Mouse (Mus musculus): Measurements from ENCODE around the gene Inka2. TPM values are rescaled to one million over a fixed set of nuclear protein-coding genes. Genes with fewer than 3 reads are reported as not detected.

Inka2 gene
- total and polyA plus RNA-seq, 3 experiments, result 1.0 to 3.1 (median 2.5) TPM

- H3K9ac ChIP-seq (ENCODE audit: insufficient read depth, low read depth), result no peak overlapping the region
- dilution Hi-C loops (cut with MboI; ENCODE audit: extremely low pct_ligation_motif_present, extremely low pct_unique_long_range_greater_than_20kb, low sequenced_read_pairs) (loop anchor here (25.0 kb wide), 1 partner anchor 217 kb away; no protein-coding TSS in a partner anchor), in situ Hi-C loops (cut with MboI; ENCODE audit: low pct_ligation_motif_present, low pct_unique_long_range_greater_than_20kb, low sequenced_read_pairs) (loop anchor here (25.0 kb wide), 1 partner anchor 117 kb away; the partner anchor contains the start of gene Rap1a)
- H3K4me2 ChIP-seq (ENCODE audit: insufficient read depth, low read depth, poor library complexity, severe bottlenecking), result no peak overlapping the region
- no peaks in the 10 kb centered on the region for H3K9me3 ChIP-seq (replicated peaks; ENCODE audit: low read length)
- H3K4me1 ChIP-seq (ENCODE audit: control insufficient read depth in 1 of 2, insufficient read depth in 2 of 2), result no peaks in the 10 kb centered on the region
- TF ChIP-seq JUN (IDR thresholded peaks at IDR 0.05; ENCODE audit: insufficient read depth, low read depth, low read length) (no peak), BHLHE40 (IDR thresholded peaks at IDR 0.05; ENCODE audit: low read depth, low read length) (peak; percentile 39; the same call in 1 of the 2 replicates)
- no peak overlapping the region for H3K27ac ChIP-seq (ENCODE audit: insufficient read depth, low read depth)
- no peaks in the 10 kb centered on the region for H3K79me2 ChIP-seq (replicated peaks; ENCODE audit: control insufficient read depth, extremely low read depth, insufficient read depth, poor library complexity, severe bottlenecking)
- H3K36me3 ChIP-seq (replicated peaks in 1 of 2; ENCODE audit: control insufficient read depth in 1 of 2, insufficient read depth in 1 of 2, low read length in 1 of 2), result no peaks in the 10 kb centered on the region
- H3K4me3 ChIP-seq (replicated peaks in 1 of 3; ENCODE audit: low read depth in 2 of 3, low read length in 2 of 3, poor library complexity in 1 of 3), result no peak overlapping the region
- H3K27me3 ChIP-seq (replicated peaks), result peaks cover 59% of the 10 kb centered on the region
- no peak for DNase-seq (ENCODE audit: extremely low read depth)
Measured at GRCm38 (mm10) chr3:105695476-105696386, 8.7 kb upstream of the Inka2 start.

GRCm38 (mm10) chr3:105696387-105697147, 7.8 kb upstream of the Inka2 start:
- no peak overlapping the region for H3K9ac ChIP-seq (ENCODE audit: insufficient read depth, low read depth)
- no peaks in the 10 kb centered on the region for H3K79me2 ChIP-seq (replicated peaks; ENCODE audit: control insufficient read depth, extremely low read depth, insufficient read depth, poor library complexity, severe bottlenecking)
- no peak overlapping the region for H3K4me2 ChIP-seq (ENCODE audit: insufficient read depth, low read depth, poor library complexity, severe bottlenecking)
- no peak overlapping the region for H3K27ac ChIP-seq (ENCODE audit: insufficient read depth, low read depth)
- TF ChIP-seq SIN3A (IDR thresholded peaks at IDR 0.05; ENCODE audit: low read length), result no peak
- in situ Hi-C loops (cut with MboI; ENCODE audit: low pct_ligation_motif_present, low pct_unique_long_range_greater_than_20kb, low sequenced_read_pairs) (loop anchor here (25.0 kb wide), 1 partner anchor 116 kb away; the partner anchor contains the start of gene Rap1a), dilution Hi-C loops (cut with MboI; ENCODE audit: extremely low pct_ligation_motif_present, extremely low pct_unique_long_range_greater_than_20kb, low sequenced_read_pairs) (loop anchor here (25.0 kb wide), 1 partner anchor 216 kb away; no protein-coding TSS in a partner anchor)
- H3K27me3 ChIP-seq (replicated peaks), result peaks cover 56% of the 10 kb centered on the region
- DNase-seq (ENCODE audit: extremely low read depth), result no peak
- no peak overlapping the region for H3K4me3 ChIP-seq (replicated peaks in 1 of 3; ENCODE audit: low read depth in 2 of 3, low read length in 2 of 3, poor library complexity in 1 of 3)
- H3K4me1 ChIP-seq (ENCODE audit: control insufficient read depth in 1 of 2, insufficient read depth in 2 of 2), result peaks cover 3 to 5% of the 10 kb centered on the region in 2 experiments; a peak in 2 of 4 replicates
- H3K9me3 ChIP-seq (replicated peaks; ENCODE audit: low read length), result no peaks in the 10 kb centered on the region
- no peaks in the 10 kb centered on the region for H3K36me3 ChIP-seq (replicated peaks in 1 of 2; ENCODE audit: control insufficient read depth in 1 of 2, insufficient read depth in 1 of 2, low read length in 1 of 2)

GRCm38 (mm10) chr3:105697148-105697441, 7.3 kb upstream of the Inka2 start:
- dilution Hi-C loops (cut with MboI; ENCODE audit: extremely low pct_ligation_motif_present, extremely low pct_unique_long_range_greater_than_20kb, low sequenced_read_pairs), result loop anchor here (25.0 kb wide), 1 partner anchor 215 kb away; no protein-coding TSS in a partner anchor
- Histone ChIP-seq H3K79me2 (replicated peaks; ENCODE audit: control insufficient read depth, extremely low read depth, insufficient read depth, poor library complexity, severe bottlenecking) (no peaks in the 10 kb centered on the region), H3K4me3 (replicated peaks in 1 of 3; ENCODE audit: low read depth in 2 of 3, low read length in 2 of 3, poor library complexity in 1 of 3) (no peak overlapping the region), H3K9ac (ENCODE audit: insufficient read depth, low read depth) (no peak overlapping the region), H3K4me1 (ENCODE audit: control insufficient read depth in 1 of 2, insufficient read depth in 2 of 2) (peaks cover 6% of the 10 kb centered on the region in 2 experiments; a peak in 2 of 4 replicates), H3K36me3 (replicated peaks in 1 of 2; ENCODE audit: control insufficient read depth in 1 of 2, insufficient read depth in 1 of 2, low read length in 1 of 2) (no peaks in the 10 kb centered on the region), H3K9me3 (replicated peaks; ENCODE audit: low read length) (no peaks in the 10 kb centered on the region), H3K27me3 (replicated peaks) (peaks cover 52% of the 10 kb centered on the region), H3K4me2 (ENCODE audit: insufficient read depth, low read depth, poor library complexity, severe bottlenecking) (no peak overlapping the region), H3K27ac (ENCODE audit: insufficient read depth, low read depth) (no peak overlapping the region)
- in situ Hi-C loops (cut with MboI; ENCODE audit: low pct_ligation_motif_present, low pct_unique_long_range_greater_than_20kb, low sequenced_read_pairs), result loop anchor here (25.0 kb wide), 1 partner anchor 115 kb away; the partner anchor contains the start of gene Rap1a
- TF ChIP-seq CHD2 (IDR thresholded peaks at IDR 0.05; ENCODE audit: low read length) (no peak), JUND (conservative IDR thresholded peaks at IDR 0.05; ENCODE audit: low read depth, low read length) (no peak), KAT2A (IDR thresholded peaks at IDR 0.05; ENCODE audit: insufficient replicate concordance, low read length) (no peak), ZC3H11A (IDR thresholded peaks at IDR 0.05; ENCODE audit: low read depth, low read length) (no peak), USF2 (conservative IDR thresholded peaks at IDR 0.05; ENCODE audit: low read depth, low read length) (no peak), ETS1 (conservative IDR thresholded peaks at IDR 0.05; ENCODE audit: low read depth, low read length) (no peak), E2F4 (IDR thresholded peaks at IDR 0.05; ENCODE audit: insufficient replicate concordance, low read depth, low read length) (no peak), CHD1 (IDR thresholded peaks at IDR 0.05; ENCODE audit: low read depth, low read length) (no peak), SMC3 (IDR thresholded peaks at IDR 0.05; ENCODE audit: low read depth, low read length) (no peak), TBP (conservative IDR thresholded peaks at IDR 0.05; ENCODE audit: low read depth, low read length) (no peak), ELF1 (IDR thresholded peaks at IDR 0.05; ENCODE audit: low read depth, low read length) (no peak), MXI1 (IDR thresholded peaks at IDR 0.05; ENCODE audit: low read depth, low read length) (no peak)
- DNase-seq (ENCODE audit: extremely low read depth), result no peak
